Mouse (Mus musculus) embryonic fibroblast, embryonic 13.5 days (primary cell): ENCODE results near the gene Slc30a1.

Source experiments
- CTCF ChIP-seq: IDR thresholded peaks from 2 replicates; pipeline ENCODE4 v1.5.1; 2011; ENCODE audit warnings: mild to moderate bottlenecking, control low read depth, low read length, moderate library complexity, borderline replicate concordance; ENCODE audit not compliant: insufficient read depth
- POLR2A ChIP-seq: IDR thresholded peaks from 2 replicates; pipeline ENCODE4 v1.6.1; 2011; ENCODE audit warnings: low read depth, mild to moderate bottlenecking, control low read depth, low read length, moderate library complexity

GRCm38 (mm10) chr1:191932286-191932985, 25.9 kb downstream of the Slc30a1 start:
- TF ChIP-seq POLR2A (no peak), CTCF (no peak)
